Mouse (Mus musculus) kidney, postnatal 25 days (tissue): ENCODE data around the gene Abhd12b.
"Not testable (repeated sequence)": the region's sequence is repeated elsewhere in the genome, so short reads cannot be mapped to it uniquely, and the experiment has no call there.

ENCODE experiments used
- DNase-seq, 2 experiments: peaks; one replicate each; pipeline ENCODE4 v3.0.0; 2021; ENCODE audit warnings: mixed read lengths in 2 of 2

Abhd12b gene

GRCm38 (mm10) chr12:70139871-70140270 is 14.1 kb upstream of the Abhd12b start:
- DNase-seq = no peak

- no peak for DNase-seq
Observed at GRCm38 (mm10) chr12:70140542-70140941, 13.4 kb upstream of the Abhd12b start.

GRCm38 (mm10) chr12:70140993-70141576 is 12.9 kb upstream of the Abhd12b start:
- DNase-seq = no peak

GRCm38 (mm10) chr12:70144106-70144587 is 9.8 kb upstream of the Abhd12b start:
- DNase-seq = peak; percentile 38 to 72

- DNase-seq = peak; percentile 56 to 70
Observed at GRCm38 (mm10) chr12:70144637-70145448, 9.1 kb upstream of the Abhd12b start.

- DNase-seq = no peak
Observed at GRCm38 (mm10) chr12:70145586-70145985, 8.4 kb upstream of the Abhd12b start.

- DNase-seq = no peak
Observed at GRCm38 (mm10) chr12:70147986-70148630, 5.8 kb upstream of the Abhd12b start.

- DNase-seq = peak; percentile 12 to 44
Observed at GRCm38 (mm10) chr12:70148631-70149265, 5.2 kb upstream of the Abhd12b start.

GRCm38 (mm10) chr12:70156222-70156621 is 2.3 kb downstream of the Abhd12b start:
- no peak for DNase-seq

- no peak for DNase-seq
Observed at GRCm38 (mm10) chr12:70157292-70158066, 3.5 kb downstream of the Abhd12b start.

GRCm38 (mm10) chr12:70161057-70161456 is 7.1 kb downstream of the Abhd12b start:
- DNase-seq = no peak

GRCm38 (mm10) chr12:70164741-70165140 is 10.8 kb downstream of the Abhd12b start:
- no peak for DNase-seq

- no peak for DNase-seq
Observed at GRCm38 (mm10) chr12:70167950-70168349, 14.0 kb downstream of the Abhd12b start.

- no peak for DNase-seq
Observed at GRCm38 (mm10) chr12:70169969-70170368, 16.0 kb downstream of the Abhd12b start.

- DNase-seq = not testable (repeated sequence)
Observed at GRCm38 (mm10) chr12:70183507-70183906, 29.6 kb downstream of the Abhd12b start.

- no peak for DNase-seq
Observed at GRCm38 (mm10) chr12:70184173-70184783, 30.3 kb downstream of the Abhd12b start.

GRCm38 (mm10) chr12:70192267-70192727 is 38.4 kb downstream of the Abhd12b start:
- DNase-seq = no peak

GRCm38 (mm10) chr12:70195426-70195825 is 41.5 kb downstream of the Abhd12b start:
- DNase-seq = no peak

GRCm38 (mm10) chr12:70196341-70196740 is 42.4 kb downstream of the Abhd12b start:
- DNase-seq = no peak

GRCm38 (mm10) chr12:70201926-70202529 is 48.1 kb downstream of the Abhd12b start:
- DNase-seq = no peak

GRCm38 (mm10) chr12:70204433-70204832 is 50.5 kb downstream of the Abhd12b start:
- DNase-seq = no peak
